Mouse (Mus musculus) thymus, adult 2 months (tissue): ENCODE results near the gene Iqcf1.

Source experiments
- CTCF ChIP-seq: fragments of 200-500 bp; IDR thresholded peaks from 2 replicates; pipeline ENCODE4 v1.5.1; 2012; ENCODE audit warnings: mild to moderate bottlenecking, control low read depth, low read length, moderate library complexity, borderline replicate concordance; ENCODE audit not compliant: control insufficient read depth, poor library complexity, insufficient read depth; ENCODE audit errors: extremely low read depth
- POLR2A ChIP-seq: fragments of 200-500 bp; IDR thresholded peaks from 2 replicates; pipeline ENCODE4 v1.6.1; 2012; ENCODE audit warnings: mild to moderate bottlenecking, low read length, control low read depth, moderate library complexity; ENCODE audit not compliant: control insufficient read depth, poor library complexity, insufficient read depth; ENCODE audit errors: extremely low read depth

DNA sequence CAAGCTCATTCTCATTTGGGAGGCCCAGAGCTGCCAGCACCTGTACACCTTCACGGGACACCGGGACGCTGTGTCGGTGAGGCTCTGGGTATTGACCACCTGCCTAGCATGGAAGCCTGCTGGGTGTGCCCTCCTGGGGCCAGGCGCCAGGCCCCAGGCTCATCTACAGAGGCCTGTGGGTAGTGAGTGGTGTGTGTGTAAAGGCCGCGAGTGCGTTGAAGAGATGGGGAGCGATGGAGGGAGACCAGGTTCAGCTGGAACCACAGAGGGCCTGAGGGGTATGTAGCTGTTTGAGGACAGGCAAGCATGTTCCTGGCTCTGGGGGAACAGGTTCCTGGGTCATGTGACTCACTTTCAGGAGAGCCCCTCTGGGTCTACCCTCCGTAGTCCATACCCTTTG lies 16.6 kb upstream of the Iqcf1 start:
- no peak for TF ChIP-seq POLR2A
- no peak for TF ChIP-seq CTCF
